Mouse (Mus musculus) ovary, postnatal 14 days (tissue): Measurements from ENCODE around the gene 1700016K19Rik.
A peak's percentile ranks its signal among the peaks of the same experiment; 100 is the strongest.

Experiments used
- DNase-seq: peaks from one replicate; pipeline ENCODE4 v3.0.0; 2022; ENCODE audit warnings: low spot score

The 1700016K19Rik gene

DNA sequence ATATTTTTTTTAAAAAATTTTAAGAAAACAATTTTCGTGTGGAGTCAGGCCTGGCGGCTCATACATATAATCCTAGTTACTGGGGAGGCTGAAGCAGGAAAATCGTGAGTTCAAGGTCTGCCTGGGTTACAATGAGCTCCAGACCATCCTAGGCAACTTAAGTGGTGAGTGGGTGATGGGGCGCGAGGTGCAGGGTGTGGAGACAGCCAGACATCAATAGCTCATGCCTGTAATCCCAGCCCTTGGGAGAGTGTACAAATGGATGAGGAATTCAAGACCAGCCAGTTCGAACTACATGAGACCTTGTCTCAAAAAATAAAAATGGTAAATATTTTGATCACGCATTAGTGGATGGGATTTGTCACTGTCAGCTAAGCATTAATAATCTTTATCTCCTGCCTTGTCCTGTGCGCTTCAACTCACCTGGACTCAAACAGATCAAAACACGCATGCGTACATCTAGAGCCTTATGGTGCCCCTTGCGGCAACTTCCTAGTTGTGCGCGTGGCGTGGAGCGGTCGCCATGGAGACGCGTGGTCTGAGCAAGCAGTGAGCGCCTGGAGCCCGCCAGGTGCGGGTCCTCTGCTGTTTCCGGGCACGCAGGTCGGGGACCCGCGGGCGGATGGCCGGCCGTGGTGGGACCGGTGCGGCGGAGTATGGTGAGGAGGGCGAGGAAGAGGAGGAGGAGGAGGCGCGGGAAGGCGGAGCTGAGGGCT is at the start of gene 1700016K19Rik:
TSS of gene 1700016K19Rik (plus strand) at position 473 of the 716 bp plus-strand sequence.
- DNase-seq = peak; percentile 62

DNA sequence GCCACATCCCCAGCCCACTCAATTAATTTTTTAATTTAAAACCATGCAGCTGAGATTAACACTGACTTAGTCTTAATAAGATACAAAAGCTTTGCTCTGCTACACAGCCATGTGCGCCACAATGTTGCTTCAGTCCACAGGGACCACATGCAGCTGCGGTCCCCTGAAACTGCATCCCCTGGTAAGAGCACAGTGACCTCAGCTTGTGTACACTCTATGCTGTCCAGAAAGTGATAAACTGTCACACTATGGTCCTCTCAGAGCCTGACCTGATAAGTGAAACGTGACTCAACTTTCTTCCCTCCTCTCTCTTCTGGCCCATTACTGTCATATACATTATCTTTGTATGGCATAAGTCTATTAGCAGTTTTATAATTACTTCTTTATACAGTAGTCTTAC is 49.3 kb upstream of the 1700016K19Rik start:
- no peak for DNase-seq

DNA sequence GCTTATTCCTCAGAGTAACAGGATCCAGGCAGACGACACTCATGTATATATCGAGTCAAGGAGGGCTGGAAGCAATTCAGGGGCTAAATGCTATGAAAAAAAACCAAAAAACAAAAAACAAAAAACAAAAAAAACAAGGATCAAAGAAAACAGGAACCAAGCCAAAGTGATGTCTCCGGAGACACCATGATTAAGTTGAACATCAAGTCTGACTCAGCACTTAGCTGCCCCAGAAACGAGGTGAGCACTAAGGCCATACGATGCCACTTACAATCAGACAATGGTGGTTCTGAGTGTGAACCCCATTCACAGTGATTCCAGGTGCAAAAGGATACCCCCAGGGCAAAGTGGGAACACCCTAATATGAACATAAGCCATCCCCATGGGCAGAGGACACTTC is 47.8 kb upstream of the 1700016K19Rik start:
- DNase-seq = no peak

DNA sequence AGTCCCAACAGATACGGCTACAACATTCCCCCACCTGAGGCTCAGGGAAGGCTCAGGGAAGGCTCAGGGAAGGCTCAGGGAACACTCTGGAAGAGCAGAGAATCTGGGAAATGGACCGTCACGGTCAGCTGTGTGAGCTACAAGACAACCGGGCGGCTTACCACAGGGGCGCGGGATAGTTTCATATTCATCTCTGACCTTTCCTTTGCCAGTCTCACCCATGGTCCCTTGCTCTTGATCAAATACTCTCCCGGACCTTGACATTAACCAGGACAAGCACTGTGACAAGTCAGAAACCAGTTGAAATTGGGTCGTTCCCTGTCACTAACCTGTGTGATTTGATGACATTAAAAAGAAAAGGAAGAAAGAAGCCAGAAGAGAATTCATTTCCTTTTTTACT is 44.8 kb upstream of the 1700016K19Rik start:
- DNase-seq = no peak

DNA sequence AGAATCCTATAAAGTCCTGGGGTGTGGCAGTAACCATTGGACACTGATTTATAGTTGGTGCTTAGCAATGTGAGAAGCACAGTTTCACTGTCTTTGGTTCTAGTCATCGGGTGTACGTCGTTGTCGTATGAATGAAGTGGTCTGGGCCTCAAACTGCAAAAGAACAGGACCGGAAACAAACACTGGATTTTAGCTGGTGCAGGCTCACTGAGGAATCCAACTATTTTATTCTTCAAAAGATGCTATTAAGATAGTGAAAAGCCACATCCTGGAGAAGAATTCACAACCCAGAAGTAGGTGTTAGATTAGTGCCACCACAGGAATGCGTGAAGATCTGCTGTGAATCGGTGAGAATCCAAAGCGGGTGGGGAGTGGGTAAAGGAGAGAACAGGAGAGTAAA is 43.1 kb upstream of the 1700016K19Rik start:
- DNase-seq = no peak

DNA sequence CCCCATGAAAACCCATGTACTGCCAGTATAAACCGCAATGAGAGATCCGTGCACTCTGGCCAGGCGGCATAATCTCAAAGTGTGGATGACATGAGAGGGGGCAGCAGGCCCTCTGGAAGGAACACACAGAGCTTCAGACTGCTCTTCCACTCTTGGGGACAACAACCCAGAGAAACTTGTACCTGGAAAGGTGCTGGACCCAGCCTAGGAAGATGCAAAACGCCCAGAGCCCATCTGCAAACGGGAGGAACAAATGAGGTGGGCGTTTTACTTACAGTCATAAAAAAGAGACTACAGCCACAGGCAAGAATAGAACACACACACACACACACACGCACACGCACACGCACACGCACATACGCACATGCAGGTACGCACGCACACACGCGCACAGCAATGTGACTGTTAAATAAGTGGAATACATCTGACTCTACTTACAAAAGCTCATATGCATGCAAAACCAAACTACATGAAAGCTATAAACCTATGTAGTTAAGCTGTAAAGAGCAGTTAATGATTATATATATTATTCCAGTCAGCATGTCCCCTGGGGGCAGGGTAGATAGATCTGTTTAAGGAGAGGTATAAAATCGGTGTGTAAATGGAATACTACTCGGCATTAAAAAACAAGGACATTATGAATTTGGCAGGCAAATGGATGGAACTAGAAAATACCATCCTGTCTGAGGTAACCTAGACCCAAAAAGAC is 42.4 kb upstream of the 1700016K19Rik start:
- no peak for DNase-seq

DNA sequence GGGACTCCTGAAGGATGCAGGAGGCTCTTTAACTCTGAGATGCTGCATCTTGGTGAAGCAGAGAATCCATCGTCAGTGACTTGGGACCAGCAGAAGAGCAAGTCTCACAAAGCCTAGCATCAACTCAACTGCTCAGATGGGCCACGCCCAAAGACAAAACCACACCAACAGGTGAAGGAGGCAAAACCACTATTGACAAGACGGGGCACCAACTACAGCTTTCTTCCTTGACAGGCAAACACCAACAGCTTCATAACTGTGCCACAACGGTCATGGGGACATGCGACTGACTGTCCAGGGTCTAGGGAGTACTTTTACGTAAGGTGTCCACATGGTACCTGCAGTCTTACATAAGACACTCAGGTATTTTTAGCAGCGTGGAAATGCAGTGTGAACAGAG is 37.9 kb upstream of the 1700016K19Rik start:
- no peak for DNase-seq

DNA sequence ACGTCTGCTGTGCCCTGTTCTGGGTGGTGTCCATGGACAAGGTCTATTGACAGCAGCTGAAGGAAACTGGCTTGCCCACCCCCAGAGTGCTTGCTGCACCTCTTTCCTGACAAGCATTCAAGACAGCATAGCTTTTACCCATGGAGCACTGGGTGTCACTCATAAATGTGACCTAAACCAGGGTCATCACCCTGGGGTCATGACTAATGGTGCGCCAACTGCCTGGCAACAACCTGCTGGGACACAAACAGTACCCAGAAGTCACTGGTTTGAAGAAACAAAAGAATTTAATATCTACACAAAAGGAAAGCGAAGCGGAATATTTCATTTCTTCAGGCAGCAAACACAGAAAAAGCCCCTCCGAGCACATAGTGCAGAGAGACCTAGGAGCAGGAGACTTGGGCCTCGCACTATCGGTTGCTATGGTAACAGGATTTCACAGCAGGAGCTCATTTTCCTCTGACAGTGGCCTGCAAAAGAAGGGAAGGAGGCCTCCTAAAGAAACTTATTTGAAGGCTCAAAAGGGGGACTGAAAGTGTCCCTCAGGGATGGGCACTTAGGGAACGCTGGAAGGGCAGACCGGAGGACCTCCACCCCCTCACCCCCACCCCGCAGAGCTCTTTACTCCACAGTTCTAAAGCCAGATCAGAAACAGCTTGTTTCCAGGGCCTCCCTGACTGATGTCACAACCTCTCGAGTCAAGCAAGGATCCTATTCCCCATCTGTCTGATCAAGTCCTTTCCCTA is 35.8 kb upstream of the 1700016K19Rik start:
- no peak for DNase-seq

DNA sequence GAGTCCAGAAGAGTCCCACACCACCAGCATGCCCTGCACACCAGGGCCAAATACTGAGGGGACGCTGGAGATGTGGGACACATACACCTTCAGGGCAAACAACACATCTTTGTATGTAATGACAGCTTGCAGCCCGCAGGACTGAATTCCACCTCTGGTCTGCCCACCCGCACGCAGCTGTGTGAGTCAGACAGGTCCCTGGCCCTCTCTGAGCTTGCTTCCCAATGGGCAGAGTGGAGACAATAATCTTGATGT is 35.3 kb upstream of the 1700016K19Rik start:
- DNase-seq = no peak

DNA sequence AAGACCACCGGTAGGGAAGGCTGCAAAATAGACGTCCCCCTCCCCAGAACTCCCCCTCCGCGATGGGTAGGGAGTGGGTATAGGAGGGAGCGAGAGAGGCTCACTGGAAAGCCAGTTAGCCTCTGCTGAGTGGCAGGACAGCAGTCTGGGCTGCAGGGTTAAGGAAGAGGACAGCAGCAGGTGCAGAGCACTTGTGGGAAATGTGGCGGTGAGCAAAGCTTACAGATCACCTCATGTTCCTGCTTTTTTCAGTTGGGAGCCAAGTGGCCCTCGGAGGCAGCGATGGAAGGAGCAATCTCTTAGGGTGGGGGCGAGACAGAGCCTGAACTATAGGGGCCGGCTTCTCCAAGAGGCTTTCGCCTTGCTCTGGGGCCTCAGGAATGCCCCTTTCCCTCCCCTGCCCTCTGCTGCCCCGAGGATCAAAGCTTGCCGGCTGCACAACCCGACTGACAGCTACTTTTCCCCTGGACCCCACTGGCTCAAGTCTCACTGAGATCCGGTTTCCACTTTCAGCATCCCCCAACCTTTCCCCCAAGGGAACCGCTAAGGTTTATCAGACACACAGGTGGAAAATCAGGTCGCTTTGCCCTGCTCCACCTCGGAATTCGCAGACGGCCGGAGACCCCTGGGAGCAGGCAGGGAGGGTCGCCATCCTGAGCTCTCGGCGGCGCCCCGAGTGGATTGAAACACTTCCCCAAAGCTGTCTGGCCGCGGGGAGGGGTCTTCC is 33.9 kb upstream of the 1700016K19Rik start:
- no peak for DNase-seq

DNA sequence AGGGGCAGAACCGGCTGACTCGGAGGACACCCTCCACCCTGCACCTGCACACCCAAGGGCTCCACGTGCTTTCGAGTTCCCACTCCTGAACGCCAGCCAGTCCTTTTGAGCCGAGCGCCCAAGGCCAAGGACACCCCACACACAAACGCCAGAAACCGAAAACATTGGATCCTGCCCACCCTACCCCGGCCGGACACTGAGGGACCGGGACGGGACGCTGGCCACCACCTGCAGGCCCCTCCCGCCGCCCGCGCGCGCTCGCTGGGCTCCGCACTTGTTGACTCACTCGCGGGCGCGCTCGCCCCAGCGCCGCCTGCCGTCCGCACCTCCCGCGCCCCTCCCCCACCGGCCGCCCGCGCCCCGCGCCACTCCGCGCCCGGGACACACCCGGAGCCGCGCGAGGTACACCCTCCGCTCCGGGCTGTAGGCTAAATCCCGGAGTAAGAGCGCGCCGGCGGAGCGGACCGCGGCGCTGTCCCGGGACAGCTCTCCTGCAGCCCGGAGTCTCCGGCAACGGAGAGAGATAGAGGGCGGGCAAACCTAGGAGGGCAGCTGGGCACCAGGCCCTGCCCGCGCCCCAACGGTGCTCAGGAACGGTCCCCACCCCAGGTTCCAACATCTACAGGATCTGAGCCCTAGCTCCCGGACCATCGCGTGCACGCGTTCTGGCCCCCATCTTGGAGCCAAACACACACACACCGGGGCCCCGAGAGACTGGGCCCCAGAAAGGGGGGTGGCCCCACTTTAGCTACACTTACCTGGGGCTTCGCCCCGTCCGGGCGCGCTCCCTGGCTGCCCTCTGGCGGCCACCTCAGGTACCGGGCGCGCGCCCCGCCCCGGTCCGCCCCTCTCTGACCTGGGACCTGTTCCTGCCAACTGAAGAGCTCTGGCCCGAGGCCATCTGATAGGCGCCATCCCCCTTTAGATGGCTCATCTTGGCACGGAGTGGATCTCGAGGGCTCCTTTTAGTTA is 33.0 kb upstream of the 1700016K19Rik start:
- peak; percentile 69 for DNase-seq

DNA sequence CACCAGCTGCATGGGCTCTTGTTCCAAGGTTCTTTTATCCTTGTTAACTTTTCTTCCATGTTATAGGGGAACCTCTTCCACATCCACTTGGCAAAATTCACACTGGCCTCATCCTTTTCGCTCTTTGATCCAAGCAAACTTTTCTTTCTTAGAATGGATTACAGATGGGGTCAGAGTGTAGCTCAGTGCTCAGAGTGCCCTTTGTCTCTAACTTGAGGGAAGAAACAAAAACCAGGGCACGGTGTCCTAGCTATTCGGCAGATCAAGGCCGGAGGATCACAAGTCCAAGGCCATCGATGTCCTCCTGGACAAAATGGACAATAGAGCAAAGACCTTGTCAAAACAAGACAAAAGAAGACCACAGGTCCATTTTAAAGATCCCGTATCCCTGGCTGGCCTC is 31.0 kb upstream of the 1700016K19Rik start:
- DNase-seq = no peak

DNA sequence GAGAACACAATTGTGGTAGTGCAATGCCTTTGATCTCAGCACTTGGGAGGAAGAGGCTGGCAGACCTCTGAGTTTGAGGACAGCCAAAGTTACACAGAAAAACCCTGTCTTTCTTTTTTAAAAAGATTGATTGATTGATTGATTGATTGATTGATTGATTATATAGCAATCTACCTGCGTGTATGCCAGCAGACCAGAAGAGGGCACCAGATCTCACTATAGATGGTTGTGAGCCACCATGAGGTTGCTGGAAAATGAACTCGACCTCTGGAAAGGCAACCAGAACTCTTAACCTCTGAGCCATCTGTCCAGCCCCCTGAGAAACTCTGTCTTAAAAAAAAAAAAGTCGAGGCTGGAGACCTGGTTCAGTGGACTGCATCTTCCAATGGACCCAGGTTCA is 29.1 kb upstream of the 1700016K19Rik start:
- no peak for DNase-seq

DNA sequence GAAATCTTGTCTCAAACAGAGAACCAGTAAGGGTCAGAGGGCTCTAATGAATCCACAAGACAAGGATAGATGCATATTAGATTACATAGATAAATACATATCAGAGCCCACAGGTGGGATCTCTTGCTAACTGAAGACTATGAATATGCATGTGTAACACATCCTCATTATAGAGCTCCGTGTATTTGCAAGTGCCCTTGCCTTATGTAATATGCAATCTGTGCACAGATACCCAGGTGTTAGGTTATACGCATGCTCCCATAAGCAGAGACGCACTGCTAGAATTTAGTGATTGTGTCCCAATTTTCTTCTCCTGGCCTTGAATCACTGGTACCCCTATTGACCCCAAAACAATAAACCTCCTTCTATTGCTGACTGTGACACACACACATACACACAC is 27.5 kb upstream of the 1700016K19Rik start:
- no peak for DNase-seq

DNA sequence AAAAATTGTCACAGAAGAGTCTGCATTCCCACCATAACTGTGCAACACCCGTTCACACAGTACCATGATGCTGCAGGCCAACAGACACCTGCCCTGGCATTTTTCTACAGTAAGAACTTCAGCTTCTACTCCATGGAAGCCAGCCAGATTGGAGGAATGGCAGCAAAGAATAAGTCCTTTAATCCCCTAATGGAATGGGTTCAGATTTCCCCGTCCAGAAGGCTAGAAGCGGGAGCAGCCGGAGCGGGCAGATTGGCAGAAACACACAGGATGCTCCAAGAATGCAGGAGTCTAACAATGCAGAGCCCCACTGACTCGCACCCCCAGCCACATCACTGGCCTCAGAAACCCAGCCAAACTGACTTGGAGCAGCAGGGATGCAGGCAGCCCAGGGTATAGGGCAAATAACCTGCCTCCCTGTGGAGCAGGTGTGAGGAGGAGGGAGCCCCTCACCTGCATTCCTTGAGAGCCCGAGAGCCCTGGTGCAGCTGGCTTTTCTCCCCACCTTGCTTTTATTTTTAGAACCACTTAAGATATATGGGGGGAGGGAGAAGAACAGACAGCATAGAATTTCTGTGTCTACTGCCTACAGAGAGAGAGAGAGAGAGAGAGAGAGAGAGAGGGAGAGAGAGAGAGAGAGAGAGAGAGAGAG is 26.7 kb upstream of the 1700016K19Rik start:
- DNase-seq = no peak

DNA sequence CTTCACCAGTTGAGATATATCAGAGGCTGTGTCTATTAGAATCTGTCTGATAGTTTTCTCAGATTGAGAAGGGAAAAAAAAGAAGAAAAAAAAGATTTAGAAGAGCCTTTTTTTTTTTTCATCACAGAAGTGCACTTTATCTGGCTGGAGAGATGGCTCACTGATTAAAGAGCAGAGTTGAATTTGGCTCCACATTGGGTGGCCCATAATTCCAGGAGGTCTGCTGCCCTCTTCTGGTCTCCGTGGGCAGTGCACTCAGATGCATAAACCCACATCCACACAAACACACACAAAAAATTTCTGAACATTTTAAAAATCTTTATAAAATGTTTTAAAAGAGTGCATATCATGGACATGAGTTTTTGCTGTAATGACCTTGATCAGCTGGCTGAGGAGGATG is 25.7 kb upstream of the 1700016K19Rik start:
- no peak for DNase-seq

DNA sequence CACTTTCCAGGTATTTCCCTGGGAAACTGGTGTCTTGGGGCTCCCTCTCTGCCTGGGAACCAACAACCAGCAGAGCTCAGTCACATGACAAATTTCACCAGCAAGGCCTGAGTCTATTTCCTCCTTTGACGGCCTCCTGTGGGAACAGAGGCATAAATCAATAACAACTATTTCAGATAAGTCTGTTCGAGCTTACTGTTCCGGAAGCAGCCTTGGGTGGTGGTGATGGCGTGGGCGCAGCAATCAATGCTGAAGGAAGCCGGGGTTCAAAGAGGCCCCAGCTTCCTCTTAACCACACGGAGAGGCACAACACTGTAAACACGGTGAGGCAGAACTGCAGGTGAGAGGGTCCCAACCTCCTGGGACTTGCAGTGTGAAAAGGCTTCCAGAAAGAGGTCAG is 23.0 kb upstream of the 1700016K19Rik start:
- no peak for DNase-seq

DNA sequence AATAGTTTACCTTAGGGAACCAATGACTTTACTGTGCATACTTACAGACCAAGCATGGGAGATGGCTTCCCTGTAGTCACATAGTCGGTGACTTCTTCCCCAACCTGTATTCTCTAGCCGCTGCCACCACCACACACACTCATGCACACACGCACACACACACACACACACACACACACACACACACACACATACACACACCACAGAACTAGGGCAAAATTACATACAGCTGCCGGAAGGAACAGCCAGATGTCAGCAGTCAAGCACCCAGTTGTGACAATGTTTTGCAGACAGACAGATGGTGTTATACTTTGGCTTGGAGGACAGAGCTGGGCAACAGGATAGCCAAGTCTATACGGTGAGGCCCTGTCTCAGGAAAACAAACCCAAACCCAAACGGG is 21.7 kb upstream of the 1700016K19Rik start:
- no peak for DNase-seq

DNA sequence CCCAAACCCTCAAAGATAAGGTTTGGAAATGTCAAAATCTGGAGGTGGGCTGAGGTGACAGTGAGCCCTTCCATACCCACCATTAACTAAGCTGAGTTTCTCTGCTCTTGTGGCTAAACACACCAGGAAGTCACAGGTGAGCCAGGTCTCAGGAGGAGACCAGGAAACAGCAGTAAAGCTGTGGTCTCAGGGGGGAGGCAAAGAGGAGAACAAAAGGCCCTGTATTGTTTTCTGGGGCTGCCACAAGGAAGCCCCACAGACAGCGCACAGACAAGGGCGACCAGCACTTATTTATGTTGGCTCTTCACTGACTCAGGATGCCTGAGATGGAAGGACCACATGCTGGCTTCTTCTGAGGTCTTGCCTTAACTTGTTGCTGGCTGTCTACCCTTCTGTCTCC is 19.3 kb upstream of the 1700016K19Rik start:
- no peak for DNase-seq

DNA sequence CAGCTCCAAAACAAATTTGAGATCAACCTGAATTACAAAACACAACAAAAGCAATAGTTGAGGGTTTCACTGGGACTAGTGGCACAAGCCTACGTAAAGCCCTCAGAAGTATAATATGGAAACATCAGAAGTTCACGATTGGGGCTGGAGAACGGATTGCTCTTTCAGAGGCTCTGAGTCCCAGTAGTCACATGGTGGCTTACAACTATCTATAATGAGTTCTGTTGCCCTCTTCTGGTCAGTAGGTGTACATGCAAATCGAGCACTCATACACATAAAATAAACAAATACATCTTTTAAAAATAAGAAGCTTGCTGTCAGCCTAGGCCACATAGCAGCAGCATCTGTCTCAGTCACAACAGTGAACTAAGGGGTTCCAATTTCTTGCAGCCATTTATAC is 16.5 kb upstream of the 1700016K19Rik start:
- DNase-seq = no peak

DNA sequence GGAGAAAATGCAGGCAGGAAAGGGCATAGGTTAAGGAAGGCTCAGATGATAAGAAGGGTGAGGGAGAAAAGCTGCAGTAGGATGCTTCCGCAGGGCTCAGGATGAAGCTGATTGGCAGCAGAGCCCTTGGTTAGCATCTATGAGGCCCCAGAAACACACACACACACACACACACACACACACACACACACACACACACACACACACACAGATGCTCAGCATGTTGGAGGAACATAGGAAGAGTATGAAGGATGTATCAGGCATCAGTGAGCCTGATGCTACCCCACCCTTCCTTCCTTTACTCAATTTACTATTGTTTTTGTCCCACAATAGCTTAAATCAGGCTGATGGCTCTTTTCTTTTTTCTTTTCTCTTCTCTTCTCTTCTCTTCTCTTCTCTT is 15.1 kb upstream of the 1700016K19Rik start:
- DNase-seq = no peak
